Mouse (Mus musculus) cortical plate, adult 2 months (tissue): ENCODE data around the gene Tmem132b. TPM values are rescaled to one million over a fixed set of nuclear protein-coding genes. Genes with fewer than 3 reads are reported as not detected.
A peak's percentile ranks its signal among the peaks of the same experiment; 100 is the strongest.

Source experiments
- H3K27ac ChIP-seq: fragments of 200-500 bp; 2 replicates; pipeline ENCODE4 v1.5.1; 2012; ENCODE audit warnings: low read length, control low read depth, inconsistent platforms; ENCODE audit not compliant: insufficient read depth
- H3K4me1 ChIP-seq: fragments of 200-500 bp; 2 replicates; pipeline ENCODE4 v1.6.1; 2011; ENCODE audit warnings: low read length; ENCODE audit not compliant: control insufficient read depth, insufficient read depth
- H3K4me3 ChIP-seq: fragments of 200-500 bp; 2 replicates; pipeline ENCODE4 v1.5.1; 2011; ENCODE audit warnings: mild to moderate bottlenecking, low read length, control low read depth; ENCODE audit not compliant: insufficient read depth
- CTCF ChIP-seq: fragments of 200-500 bp; IDR thresholded peaks from 2 replicates; pipeline ENCODE4 v1.5.1; 2011; ENCODE audit warnings: mild to moderate bottlenecking, control low read depth, low read length; ENCODE audit not compliant: insufficient read depth; ENCODE audit errors: extremely low read depth
- POLR2A ChIP-seq: fragments of 200-500 bp; IDR thresholded peaks from 2 replicates; pipeline ENCODE4 v1.6.1; 2011; ENCODE audit warnings: mild to moderate bottlenecking, low read length, control low read depth; ENCODE audit not compliant: insufficient read depth; ENCODE audit errors: extremely low read depth
- polyA plus RNA-seq: library from polyadenylated mRNA; depleted of rRNA; stranded (reverse); fragments of >200 nt; gene quantifications from 2 replicates; pipeline ENCODE4 v1.2.3, GENCODE M21; 2012; rRNA removed

Gene Tmem132b
- polyA plus RNA-seq, 1 experiment: 31.5 TPM

DNA sequence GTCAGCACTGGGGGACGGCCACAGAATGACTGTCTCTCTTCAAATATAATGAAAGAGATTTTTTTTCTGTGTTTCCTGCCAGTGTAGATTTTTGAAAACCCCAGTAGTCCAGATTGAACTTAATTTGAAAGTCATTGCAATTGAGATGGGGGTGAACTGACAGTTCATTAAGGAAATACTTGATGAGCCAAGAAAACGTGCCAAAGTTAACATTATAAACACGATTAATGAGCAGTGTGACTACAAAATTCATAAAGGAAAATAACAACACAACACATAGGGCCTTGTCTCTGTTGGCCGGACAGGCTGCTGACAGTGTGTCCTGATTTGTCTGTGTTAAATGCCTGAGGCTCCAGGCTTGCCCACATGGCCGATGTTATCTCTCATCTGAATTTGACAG is 276.3 kb downstream of the Tmem132b start:
- H3K4me1 ChIP-seq: no peaks in the 10 kb centered on the region; the same call in 1 of the 2 replicates
- TF ChIP-seq POLR2A (no peak), CTCF (no peak)

DNA sequence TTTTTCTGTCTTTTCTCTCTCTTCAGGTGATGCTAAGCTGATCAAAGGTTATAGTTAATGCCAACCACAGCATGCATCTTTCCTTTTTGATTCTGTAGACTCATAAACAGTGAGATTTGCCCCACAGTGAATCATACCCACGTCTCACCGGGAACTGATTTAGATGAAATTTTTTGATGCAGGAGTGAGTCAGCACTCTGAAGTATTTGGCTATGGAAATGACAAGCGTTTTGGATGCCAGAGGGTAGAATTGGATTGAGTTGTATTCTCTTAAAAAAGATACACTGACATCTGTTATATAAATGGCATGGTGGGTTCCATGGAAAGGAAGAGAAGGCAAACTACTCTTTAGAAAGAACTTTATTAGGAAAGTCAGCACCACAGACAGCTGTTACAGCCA is 297.8 kb downstream of the Tmem132b start:
- TF ChIP-seq CTCF (no peak), POLR2A (no peak)
- Histone ChIP-seq H3K4me3 (no peak overlapping the region), H3K4me1 (peaks cover 6% of the 10 kb centered on the region), H3K27ac (peak overlapping the region; percentile 96)

More for the DNA sequence above, 276.3 kb downstream of the Tmem132b start:
- Histone ChIP-seq H3K27ac (no peak overlapping the region), H3K4me3 (no peak overlapping the region)

- H3K4me3 ChIP-seq: no peak overlapping the region
- TF ChIP-seq CTCF (no peak), POLR2A (no peak)
Observed at GRCm38 (mm10) chr5:125835890-125836289, 304.3 kb downstream of the Tmem132b start.

GRCm38 (mm10) chr5:125836761-125837160 is 305.2 kb downstream of the Tmem132b start:
- no peak overlapping the region for H3K4me3 ChIP-seq
- no peaks in the 10 kb centered on the region; the same call in 1 of the 2 replicates for H3K4me1 ChIP-seq
- peak overlapping the region; percentile 75 for H3K27ac ChIP-seq
- TF ChIP-seq CTCF (no peak), POLR2A (no peak)

More at GRCm38 (mm10) chr5:125835890-125836289, 304.3 kb downstream of the Tmem132b start:
- Histone ChIP-seq H3K27ac (no peak overlapping the region), H3K4me1 (no peaks in the 10 kb centered on the region; the same call in 1 of the 2 replicates)

Other genes with a start within 250 kb of the Tmem132b start
- 32.6 and 33.8 TPM in 2 replicates for gene Scarb1, start 190.7 kb upstream of the Tmem132b start, polyA plus RNA-seq
- 0.21 and 0.36 TPM in 2 replicates for gene Gm10382, start 142.5 kb upstream of the Tmem132b start, polyA plus RNA-seq
- 769 and 804 TPM in 2 replicates for gene Ubc, start 141.6 kb upstream of the Tmem132b start, polyA plus RNA-seq
- gene Dhx37, start 97.7 kb upstream of the Tmem132b start, polyA plus RNA-seq: 16.2 and 16.9 TPM in 2 replicates
- gene Bri3bp, start 90.2 kb upstream of the Tmem132b start, polyA plus RNA-seq: 34.8 and 36.3 TPM in 2 replicates
- gene Aacs, start 56.0 kb upstream of the Tmem132b start, polyA plus RNA-seq: 51.5 and 51.8 TPM in 2 replicates